Mouse (Mus musculus) testis, adult 2 months (tissue): ENCODE measurements at regions not wholly inside any gene's neighbourhood (a gene's known extent, or its start where the extent isn't known, plus 50 kb on each side); places are given as distances from the start of the nearest gene placed in this dataset.

Experiments used
- CTCF ChIP-seq: fragments of 200-500 bp; IDR thresholded peaks from 2 replicates; pipeline ENCODE4 v1.5.1; 2012; ENCODE audit warnings: low read depth, mild to moderate bottlenecking, inconsistent platforms, low read length, moderate library complexity; ENCODE audit not compliant: control insufficient read depth, insufficient read depth, insufficient replicate concordance
- POLR2A ChIP-seq: fragments of 200-500 bp; IDR thresholded peaks from 2 replicates; pipeline ENCODE4 v1.6.1; 2012; ENCODE audit warnings: low read depth, mild to moderate bottlenecking, inconsistent platforms, low read length, moderate library complexity; ENCODE audit not compliant: control insufficient read depth

- no peak for TF ChIP-seq CTCF
- TF ChIP-seq POLR2A = no peak
Measured at GRCm38 (mm10) chr2:22036841-22037240, 190.5 kb upstream of the Myo3a start.
